In genomic region chr14:30880811-30881717, GRCm38 (mm10) we compare ENCODE assay signal across 9 mouse cellular contexts. TPM values are rescaled to one million over a fixed set of nuclear protein-coding genes. Genes with fewer than 3 reads are reported as not detected.
A peak's percentile ranks its signal among the peaks of the same experiment; 100 is the strongest.
DNase-seq lines count a peak whose midpoint lies in the region; ATAC-seq and TF ChIP-seq lines count a peak whose summit lies in the region.
"Had no signal": no experiment of that assay in that cellular context is flagged by ENCODE, and none has a peak within 500 bp of the region (broad histone marks: within the 10 kb centered on the region; RNA-seq: fewer than 3 reads in every experiment).

No protein-coding gene starts in this region.

- TF ChIP-seq CTCF in cortical plate, adult 2 months (IDR thresholded peaks at IDR 0.05; ENCODE audit: extremely low read depth, insufficient read depth, low read length) = peak; percentile 59

- peak; percentile 45 to 69 for DNase-seq in kidney, adult 8-10 months
- no peak for DNase-seq in kidney, adult 11 months
- peak; percentile 23 to 47 for DNase-seq in B cell, adult 2 months
- peak; percentile 76 for DNase-seq in NIH3T3 (ENCODE audit: low read depth)
- peak; percentile 69 for DNase-seq in kidney, postnatal 14 days
- peak; percentile 52 for DNase-seq in retina, embryonic 14.5 days (ENCODE audit: low spot score)

- H3K4me3 ChIP-seq in cortical plate, adult 2 months (ENCODE audit: insufficient read depth, low read length) = no peak overlapping the region
- H3K4me3 ChIP-seq in forebrain, embryonic 13.5 days = no peak overlapping the region
- H3K4me3 ChIP-seq: embryonic facial prominence, embryonic 12.5 days had no signal

- no peak overlapping the region for H3K9ac ChIP-seq in forebrain, embryonic 13.5 days
- H3K9ac ChIP-seq: embryonic facial prominence, embryonic 12.5 days had no signal

- no peaks in the 10 kb centered on the region for H3K9me3 ChIP-seq in forebrain, embryonic 13.5 days (replicated peaks)
- H3K9me3 ChIP-seq: embryonic facial prominence, embryonic 12.5 days had no signal

- H3K36me3 ChIP-seq in forebrain, embryonic 13.5 days (ENCODE audit: poor library complexity, severe bottlenecking) = peaks cover 4% of the 10 kb centered on the region; the same call in 1 of the 2 replicates

- H3K4me1 ChIP-seq in cortical plate, adult 2 months (ENCODE audit: control insufficient read depth, insufficient read depth, low read length) = peaks cover 2% of the 10 kb centered on the region; the same call in 1 of the 2 replicates
- peaks cover 2% of the 10 kb centered on the region; the same call in 1 of the 2 replicates for H3K4me1 ChIP-seq in forebrain, embryonic 13.5 days

- no peak overlapping the region for H3K4me2 ChIP-seq in forebrain, embryonic 13.5 days
- H3K4me2 ChIP-seq: embryonic facial prominence, embryonic 12.5 days had no signal

- H3K27ac ChIP-seq in cortical plate, adult 2 months (ENCODE audit: insufficient read depth, low read length) = no peak overlapping the region
- no peak overlapping the region for H3K27ac ChIP-seq in forebrain, embryonic 13.5 days
- H3K27ac ChIP-seq: embryonic facial prominence, embryonic 12.5 days had no signal

- no peak for ATAC-seq in forebrain, embryonic 13.5 days

- TF ChIP-seq POLR2A in cortical plate, adult 2 months (IDR thresholded peaks at IDR 0.05; ENCODE audit: extremely low read depth, insufficient read depth, low read length) = no peak

- H3K27me3 ChIP-seq in forebrain, embryonic 13.5 days = no peaks in the 10 kb centered on the region
- H3K27me3 ChIP-seq: embryonic facial prominence, embryonic 12.5 days had no signal

- WGBS in forebrain, embryonic 13.5 days = 86% methylated on average over 17 of the region's 17 CpGs

RNA-seq across cellular contexts. Expression of gene Mustn1, which starts 2.1 kb away (rescaled TPM):
- polyA plus RNA-seq in cortical plate, adult 2 months (2012; rRNA removed) = 2.5 and 3.0 TPM in 2 replicates
- 0.44 and 0.47 TPM in 2 replicates for polyA plus RNA-seq in forebrain, embryonic 13.5 days (2015; fragmentation: Nextera tagmentation; extraction: Ambion mirVana)

RNA-seq across cellular contexts. Expression of gene Itih4, which starts 5.2 kb away (rescaled TPM):
- 0.04 and 0.09 TPM in 2 replicates for polyA plus RNA-seq in cortical plate, adult 2 months (2012; rRNA removed)
- 0.16 TPM in 1 of 2 replicates, not detected in the other for polyA plus RNA-seq in forebrain, embryonic 13.5 days (2015; fragmentation: Nextera tagmentation; extraction: Ambion mirVana)
- polyA plus RNA-seq: embryonic facial prominence, embryonic 12.5 days had no signal

RNA-seq across cellular contexts. Expression of gene Itih3, which starts 42.5 kb away (rescaled TPM):
- 33.1 and 33.5 TPM in 2 replicates for polyA plus RNA-seq in cortical plate, adult 2 months (2012; rRNA removed)
- polyA plus RNA-seq in forebrain, embryonic 13.5 days (2015; fragmentation: Nextera tagmentation; extraction: Ambion mirVana) = 0.18 and 0.35 TPM in 2 replicates

RNA-seq across cellular contexts. Expression of gene Tmem110, which starts 55.7 kb away (rescaled TPM):
- 36.5 and 38.4 TPM in 2 replicates for polyA plus RNA-seq in cortical plate, adult 2 months (2012; rRNA removed)
- 13.2 and 15.6 TPM in 2 replicates for polyA plus RNA-seq in forebrain, embryonic 13.5 days (2015; fragmentation: Nextera tagmentation; extraction: Ambion mirVana)

Comparison
In these comparisons a context has a peak if more than half of its experiments do, and no peak if none do; other contexts are left out.
1. RNA of gene Itih3, which starts 42.5 kb away (polyA plus RNA-seq): 33.1 to 33.5 TPM in cortical plate, adult 2 months; 0.18 to 0.35 TPM in forebrain, embryonic 13.5 days; every median in the first group is over 10 times any median in the second.